Mouse (Mus musculus): Measurements from ENCODE around the gene Scin. TPM values are rescaled to one million over a fixed set of nuclear protein-coding genes. Genes with fewer than 3 reads are reported as not detected.

Gene Scin
- polyA plus RNA-seq, 1 experiment from 2014 or later: 0.06 TPM

DNA sequence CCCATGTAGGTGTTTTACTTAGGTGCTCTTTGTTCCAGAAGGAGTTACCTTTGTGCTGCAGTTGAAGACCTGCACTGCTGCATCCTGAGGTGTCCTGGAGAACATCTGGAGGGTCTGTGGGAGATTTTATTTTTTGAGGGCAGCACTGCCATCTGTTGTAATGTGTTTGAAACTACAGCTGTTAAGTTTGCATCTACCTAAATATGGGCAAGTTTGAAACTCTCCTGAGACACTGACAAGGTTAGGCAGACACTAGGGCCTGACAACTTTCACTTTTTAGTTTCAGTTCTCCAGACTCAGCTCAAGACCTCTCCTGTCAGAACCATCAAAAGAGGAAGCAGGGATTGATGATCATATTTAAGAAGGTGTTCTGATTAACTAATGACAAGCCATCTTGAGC is 94.0 kb downstream of the Scin start:
- Histone ChIP-seq H3K27me3 (replicated peaks) (no peaks in the 10 kb centered on the region), H3K9me3 (no peaks in the 10 kb centered on the region), H3K9ac (no peak overlapping the region), H3K4me2 (no peak overlapping the region), H3K4me1 (peaks cover 14% of the 10 kb centered on the region), H3K4me3 (no peak overlapping the region), H3K27ac (no peak overlapping the region), H3K36me3 (replicated peaks) (no peaks in the 10 kb centered on the region)
- no peak for ATAC-seq (replicated peaks)

DNA sequence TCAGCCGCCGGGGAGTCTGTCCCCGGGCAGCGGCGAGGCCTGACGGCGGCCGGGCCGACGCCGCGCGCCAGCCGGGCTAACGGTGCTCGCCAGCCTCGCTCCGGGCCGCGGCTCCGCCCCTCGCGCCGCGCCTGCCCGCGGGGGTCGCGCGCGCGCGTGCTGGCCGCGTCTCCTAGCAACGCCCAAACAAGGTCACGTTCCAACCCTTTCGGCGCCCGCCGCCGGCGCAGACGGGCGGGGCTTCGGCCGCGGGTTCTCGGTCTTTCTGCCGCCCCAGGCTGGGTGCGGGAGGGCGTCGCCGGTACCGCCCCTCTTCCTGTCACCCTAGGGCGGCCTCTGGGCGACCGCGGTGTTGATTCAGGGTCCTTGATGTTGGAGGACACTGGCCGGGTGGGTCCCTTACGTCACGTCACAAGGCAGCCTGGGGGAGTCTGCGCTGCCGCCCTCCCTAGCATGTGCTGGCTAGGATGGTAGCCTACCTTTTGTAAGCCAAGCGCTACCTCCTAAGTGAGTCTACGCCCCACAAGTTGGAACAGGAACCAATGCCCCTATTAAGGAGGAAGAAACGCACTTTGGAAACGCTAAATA is 96.1 kb downstream of the Scin start, which contains the start of gene Arl4a:
Gene Arl4a, minus strand, starts transcription at position 150 of the 588 bp plus-strand sequence.
- Histone ChIP-seq H3K27me3 (replicated peaks) (no peaks in the 10 kb centered on the region), H3K9me3 (no peaks in the 10 kb centered on the region), H3K4me3 (peak within 1 kb of the TSS; percentile 84), H3K36me3 (replicated peaks) (no peaks in the 10 kb centered on the region), H3K4me1 (peaks cover 21% of the 10 kb centered on the region), H3K27ac (peak within 1 kb of the TSS; percentile 96), H3K9ac (peak within 1 kb of the TSS; percentile 86), H3K4me2 (peak within 1 kb of the TSS; percentile 70)
- WGBS: under 1% methylated on average over 52 of the region's 68 CpGs
- peak; percentile 94 for ATAC-seq (replicated peaks)

DNA sequence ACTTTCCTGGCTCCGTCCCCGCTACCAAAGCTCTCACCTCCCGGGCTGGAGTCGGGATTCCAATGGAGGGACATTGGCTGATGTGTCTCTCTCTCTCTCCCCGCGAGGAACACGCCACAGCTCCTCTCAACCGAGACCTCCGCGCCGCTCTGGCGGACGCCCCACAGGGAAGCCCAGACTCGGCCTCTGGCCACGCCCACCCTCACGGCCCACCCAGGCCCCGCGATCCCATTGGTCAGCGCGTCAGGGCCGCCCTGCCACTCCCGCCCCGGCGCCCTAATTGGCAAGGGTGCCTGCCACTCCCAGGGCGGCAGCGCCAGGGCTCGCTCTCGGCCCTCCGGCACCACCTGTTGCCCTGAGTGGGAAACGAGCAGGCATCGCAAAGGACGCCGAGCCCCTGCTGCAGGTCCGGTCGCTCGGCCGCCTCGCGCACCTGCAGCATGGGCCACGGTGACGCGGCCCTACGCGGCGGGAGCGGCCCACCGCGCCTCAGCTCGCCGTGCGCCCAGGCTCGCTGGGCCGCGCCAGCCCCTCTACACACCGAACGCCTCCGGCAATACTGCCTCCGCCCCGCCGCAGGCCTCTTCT is 96.7 kb downstream of the Scin start:
- peak overlapping the region; percentile 96 for H3K27ac ChIP-seq
- ATAC-seq (replicated peaks): peak; percentile 98
- WGBS: under 1% methylated on average over 54 of the region's 60 CpGs
- peaks cover 21% of the 10 kb centered on the region for H3K4me1 ChIP-seq
- H3K4me2 ChIP-seq: peak overlapping the region; percentile 70
- peak overlapping the region; percentile 84 for H3K4me3 ChIP-seq
- H3K36me3 ChIP-seq (replicated peaks): no peaks in the 10 kb centered on the region
- no peaks in the 10 kb centered on the region for H3K9me3 ChIP-seq
- no peaks in the 10 kb centered on the region for H3K27me3 ChIP-seq (replicated peaks)
- peak overlapping the region; percentile 86 for H3K9ac ChIP-seq

DNA sequence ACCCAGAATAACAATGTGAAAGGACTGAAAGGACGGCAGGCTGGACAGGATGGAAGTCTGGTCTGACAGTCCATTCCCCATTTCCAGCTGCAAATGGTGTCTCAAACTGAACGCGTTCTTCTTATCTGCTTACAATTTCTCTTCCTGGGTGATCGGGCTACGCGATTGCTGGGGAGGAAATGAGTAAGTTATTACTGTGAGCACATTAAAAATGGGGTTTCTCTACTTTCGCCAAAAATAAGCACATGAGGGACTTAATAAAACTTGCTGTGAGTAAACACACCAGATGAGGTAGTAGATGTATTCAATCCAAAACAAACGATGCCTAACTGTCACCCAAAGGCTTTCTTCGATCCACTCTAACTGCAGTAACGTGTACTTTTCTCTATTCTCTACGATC is 97.4 kb downstream of the Scin start:
- Histone ChIP-seq H3K9me3 (no peaks in the 10 kb centered on the region), H3K4me2 (peak overlapping the region; percentile 70), H3K27ac (peak overlapping the region; percentile 96), H3K4me3 (peak overlapping the region; percentile 84), H3K9ac (peak overlapping the region; percentile 86), H3K4me1 (peaks cover 21% of the 10 kb centered on the region), H3K27me3 (replicated peaks) (no peaks in the 10 kb centered on the region), H3K36me3 (replicated peaks) (no peaks in the 10 kb centered on the region)
- 2% methylated on average over 11 of the region's 11 CpGs for whole genome bisulfite sequencing
- ATAC-seq (replicated peaks): no peak

DNA sequence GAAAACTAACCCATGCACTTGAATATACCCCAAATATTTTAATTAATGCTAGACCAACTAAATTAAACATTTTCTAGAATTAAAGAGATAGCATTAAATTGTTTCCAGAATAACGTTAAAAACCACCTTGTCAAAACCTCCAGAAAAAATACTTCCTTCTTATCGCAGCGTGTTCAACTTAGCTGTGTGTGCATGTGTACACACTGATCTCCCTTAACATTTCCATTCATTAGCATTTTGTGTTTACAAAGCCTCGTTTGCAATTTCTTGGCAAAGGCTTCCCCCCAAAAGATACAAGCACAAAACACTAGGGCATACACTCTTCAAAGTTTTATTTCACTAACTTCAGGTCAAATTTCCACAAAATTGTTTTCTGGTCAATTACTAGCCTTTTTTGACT is 98.5 kb downstream of the Scin start:
- Histone ChIP-seq H3K36me3 (replicated peaks) (no peaks in the 10 kb centered on the region), H3K4me1 (peaks cover 21% of the 10 kb centered on the region), H3K9ac (no peak overlapping the region), H3K9me3 (no peaks in the 10 kb centered on the region), H3K27ac (no peak overlapping the region), H3K4me2 (peak overlapping the region; percentile 70), H3K27me3 (replicated peaks) (no peaks in the 10 kb centered on the region), H3K4me3 (peak overlapping the region; percentile 84)
- ATAC-seq (replicated peaks): no peak
- WGBS: 51% methylated on average over 4 of the region's 4 CpGs

DNA sequence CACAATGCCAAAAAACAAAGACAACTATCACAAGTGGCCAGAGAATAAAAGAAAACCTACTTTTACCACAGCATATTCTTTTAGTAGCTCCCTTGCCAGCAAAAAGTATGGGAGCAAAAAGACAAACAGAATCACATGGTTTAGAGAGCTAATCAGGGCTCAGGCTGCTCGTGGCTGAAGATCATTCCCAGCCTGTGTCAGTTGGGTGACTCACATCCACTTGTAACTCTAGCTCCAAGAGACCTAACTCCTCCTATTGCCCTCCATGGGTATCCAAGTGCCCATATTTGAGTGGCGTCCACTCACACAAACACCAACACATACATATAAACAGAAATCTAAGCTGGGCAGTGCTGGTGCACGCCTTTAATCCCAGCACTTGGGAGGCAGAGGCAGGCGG is 104.8 kb downstream of the Scin start:
- Histone ChIP-seq H3K27me3 (replicated peaks) (no peaks in the 10 kb centered on the region), H3K9ac (no peak overlapping the region), H3K36me3 (replicated peaks) (no peaks in the 10 kb centered on the region), H3K4me1 (peaks cover under 1% of the 10 kb centered on the region; the same call in 1 of the 2 replicates), H3K4me2 (no peak overlapping the region), H3K9me3 (no peaks in the 10 kb centered on the region), H3K27ac (no peak overlapping the region), H3K4me3 (no peak overlapping the region)
- 83% methylated on average over 4 of the region's 4 CpGs for WGBS
- ATAC-seq (replicated peaks): no peak

DNA sequence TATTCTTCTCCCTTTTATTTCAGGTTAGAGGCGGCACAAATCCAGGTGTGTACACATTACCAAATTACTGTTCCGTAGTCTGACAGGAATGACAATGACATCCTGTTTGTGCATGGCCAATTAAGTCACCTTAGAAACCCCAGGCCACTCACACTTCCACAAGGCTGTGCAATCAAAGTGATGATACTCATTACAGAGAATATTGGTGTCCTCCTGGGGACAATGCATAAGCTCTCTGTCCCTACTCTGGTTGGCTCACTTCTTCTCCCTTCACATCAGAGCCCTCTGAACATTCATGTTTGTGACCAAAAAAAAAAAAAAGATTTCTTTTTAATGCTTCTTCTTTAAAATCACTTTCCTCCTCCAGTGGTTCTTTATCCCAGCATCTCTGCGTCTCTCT is 106.2 kb downstream of the Scin start:
- H3K27ac ChIP-seq: no peak overlapping the region
- no peaks in the 10 kb centered on the region for H3K27me3 ChIP-seq (replicated peaks)
- WGBS: 87% methylated on average over 3 of the region's 3 CpGs

DNA sequence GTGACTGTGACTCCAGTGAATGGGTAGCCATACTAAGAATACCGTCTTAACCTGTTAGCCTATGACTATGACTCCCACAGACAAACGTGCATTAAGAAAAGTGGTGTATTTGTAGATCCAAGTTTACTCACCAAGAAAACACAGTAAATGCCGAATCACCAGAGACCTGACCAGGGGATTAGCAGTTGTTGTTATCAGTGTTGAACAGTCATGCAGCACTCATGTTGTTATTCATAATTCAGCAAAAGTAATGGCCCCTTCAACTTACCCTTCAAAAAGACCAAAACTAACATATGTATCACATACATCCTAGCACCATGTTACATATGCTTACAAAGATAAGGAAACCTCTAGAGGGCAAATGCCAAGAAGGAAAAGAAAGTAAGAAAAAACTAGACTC is 106.6 kb downstream of the Scin start:
- no peaks in the 10 kb centered on the region for H3K27me3 ChIP-seq (replicated peaks)
- no peaks in the 10 kb centered on the region for H3K4me1 ChIP-seq
- H3K27ac ChIP-seq: no peak overlapping the region
- H3K4me2 ChIP-seq: no peak overlapping the region
- 86% methylated on average over 3 of the region's 3 CpGs for WGBS
- H3K9ac ChIP-seq: no peak overlapping the region
- no peak for ATAC-seq (replicated peaks)
- H3K4me3 ChIP-seq: no peak overlapping the region
- no peaks in the 10 kb centered on the region for H3K9me3 ChIP-seq
- no peaks in the 10 kb centered on the region for H3K36me3 ChIP-seq (replicated peaks)

More for the DNA sequence above, 106.2 kb downstream of the Scin start:
- no peaks in the 10 kb centered on the region for H3K36me3 ChIP-seq (replicated peaks)
- no peak overlapping the region for H3K4me3 ChIP-seq
- no peak overlapping the region for H3K9ac ChIP-seq
- H3K4me1 ChIP-seq: no peaks in the 10 kb centered on the region
- ATAC-seq (replicated peaks): no peak
- H3K4me2 ChIP-seq: no peak overlapping the region
- no peaks in the 10 kb centered on the region for H3K9me3 ChIP-seq

DNA sequence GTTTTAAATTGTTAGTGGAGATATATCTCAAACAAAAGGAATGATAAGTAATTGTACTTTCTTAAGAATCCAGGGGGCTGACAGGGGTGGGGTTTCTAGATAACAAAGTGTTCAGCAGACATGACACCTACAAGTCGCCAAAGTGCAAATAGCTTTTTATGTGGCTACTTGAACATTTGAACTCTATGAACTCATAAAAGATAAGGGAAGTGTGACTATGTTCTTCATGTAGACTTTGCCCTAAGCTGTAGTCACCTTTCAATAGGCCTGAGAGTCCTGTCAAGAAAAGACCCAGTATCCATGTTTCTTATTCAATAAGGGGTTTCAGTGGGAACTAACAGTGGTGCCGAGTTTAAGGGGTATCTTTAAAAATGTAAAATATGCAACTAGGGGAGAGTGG is 110.1 kb downstream of the Scin start:
- Histone ChIP-seq H3K4me2 (no peak overlapping the region), H3K27ac (no peak overlapping the region), H3K4me1 (no peaks in the 10 kb centered on the region), H3K9ac (no peak overlapping the region), H3K36me3 (replicated peaks) (no peaks in the 10 kb centered on the region), H3K9me3 (no peaks in the 10 kb centered on the region), H3K27me3 (replicated peaks) (no peaks in the 10 kb centered on the region), H3K4me3 (no peak overlapping the region)
- WGBS: 93% methylated on average over 2 of the region's 2 CpGs
- no peak for ATAC-seq (replicated peaks)

DNA sequence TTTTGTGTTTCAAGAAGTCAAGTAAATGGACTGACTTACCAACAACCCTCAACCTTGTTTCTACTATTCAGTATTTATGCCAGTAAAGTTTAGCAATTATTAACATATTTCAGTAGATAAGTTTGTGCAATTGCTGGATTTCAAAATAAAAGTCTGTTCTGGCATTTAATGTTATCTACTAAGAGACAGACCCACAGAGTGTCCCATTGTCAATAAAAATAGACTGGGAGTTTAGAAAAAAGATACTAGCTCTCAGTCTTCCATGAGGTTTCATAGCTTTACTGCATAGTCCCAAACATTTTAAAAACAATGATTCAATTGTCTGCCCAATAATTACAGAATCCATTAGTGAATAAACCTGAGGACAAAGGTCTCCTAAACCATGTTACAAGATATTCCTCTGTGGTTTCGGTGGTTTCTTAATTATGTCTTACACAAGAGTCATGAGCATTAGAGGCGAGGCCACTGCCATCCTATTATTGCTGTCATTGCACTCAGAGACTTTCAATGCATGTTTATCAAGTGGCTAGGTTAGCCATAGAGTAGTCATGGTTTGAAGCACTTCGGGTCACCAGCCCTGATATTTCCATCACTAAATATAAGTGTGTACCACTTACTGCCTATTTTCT is 110.9 kb downstream of the Scin start:
- no peak overlapping the region for H3K27ac ChIP-seq
- no peaks in the 10 kb centered on the region for H3K36me3 ChIP-seq (replicated peaks)
- no peaks in the 10 kb centered on the region for H3K27me3 ChIP-seq (replicated peaks)
- no peaks in the 10 kb centered on the region for H3K4me1 ChIP-seq
- H3K9ac ChIP-seq: no peak overlapping the region
- ATAC-seq (replicated peaks): no peak
- no peaks in the 10 kb centered on the region for H3K9me3 ChIP-seq
- WGBS: 89% methylated on average over 3 of the region's 3 CpGs
- H3K4me2 ChIP-seq: no peak overlapping the region
- H3K4me3 ChIP-seq: no peak overlapping the region

DNA sequence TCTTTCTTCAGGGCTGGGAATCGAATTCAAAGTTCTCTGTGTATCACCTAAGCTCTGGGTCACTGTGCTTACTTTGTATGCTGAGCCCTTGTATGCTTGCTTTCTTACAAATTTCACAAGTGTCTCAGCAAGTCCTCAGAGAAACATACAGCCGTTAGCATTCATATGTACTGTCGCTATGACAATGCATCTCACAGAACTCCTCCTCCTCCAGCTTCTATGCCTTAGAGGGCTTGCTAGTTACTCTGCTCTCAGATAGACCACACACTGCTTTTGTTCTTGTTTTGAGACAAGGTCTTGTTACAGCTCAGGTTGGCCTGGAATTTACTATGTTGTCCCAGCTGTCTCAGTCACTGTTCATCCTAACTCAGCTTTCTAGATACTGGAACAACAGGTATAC is 111.7 kb downstream of the Scin start:
- H3K9ac ChIP-seq: no peak overlapping the region
- no peak overlapping the region for H3K27ac ChIP-seq
- H3K9me3 ChIP-seq: no peaks in the 10 kb centered on the region
- no peaks in the 10 kb centered on the region for H3K27me3 ChIP-seq (replicated peaks)
- no peaks in the 10 kb centered on the region for H3K4me1 ChIP-seq
- no peak overlapping the region for H3K4me3 ChIP-seq
- H3K36me3 ChIP-seq (replicated peaks): no peaks in the 10 kb centered on the region
- ATAC-seq (replicated peaks): no peak
- H3K4me2 ChIP-seq: no peak overlapping the region
- WGBS: 74% methylated on average over 3 of the region's 3 CpGs

DNA sequence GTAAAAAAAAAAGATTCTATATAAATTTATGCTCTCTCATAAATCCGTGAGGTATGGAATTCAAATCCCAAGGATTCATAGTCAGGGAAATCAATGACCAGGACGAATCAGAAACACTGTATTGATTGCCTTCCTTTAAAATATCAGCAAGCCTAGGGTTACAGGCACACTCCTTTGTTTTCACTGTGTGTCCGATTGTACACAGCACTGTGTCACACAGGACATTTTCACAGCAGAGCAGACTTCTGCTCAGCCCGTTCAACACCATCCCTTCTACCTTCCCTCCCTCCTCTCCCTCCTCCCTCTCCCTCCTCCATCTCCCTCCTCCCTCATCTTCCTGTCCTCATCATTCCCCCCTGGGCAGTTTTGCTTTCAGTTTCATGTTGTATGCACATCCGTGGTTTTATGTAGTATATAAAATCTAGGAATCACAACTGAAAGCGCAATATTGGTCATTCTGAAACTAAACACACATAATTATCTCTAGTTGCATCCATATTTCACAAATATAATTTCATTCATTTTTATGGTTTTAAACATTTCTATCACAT is 116.0 kb downstream of the Scin start:
- 80% methylated on average over 6 of the region's 6 CpGs for WGBS
- no peak for ATAC-seq (replicated peaks)
- Histone ChIP-seq H3K27me3 (replicated peaks) (no peaks in the 10 kb centered on the region), H3K36me3 (replicated peaks) (no peaks in the 10 kb centered on the region), H3K4me1 (no peaks in the 10 kb centered on the region), H3K9me3 (no peaks in the 10 kb centered on the region), H3K4me2 (no peak overlapping the region), H3K27ac (no peak overlapping the region), H3K4me3 (no peak overlapping the region), H3K9ac (no peak overlapping the region)
